Mouse (Mus musculus) ovary, postnatal 36 days (tissue): Measurements from ENCODE around the gene Gfi1b.

ENCODE experiments used
- DNase-seq: peaks from one replicate; pipeline ENCODE4 v3.0.0; 2022; ENCODE audit warnings: low spot score, mixed read lengths

Gene Gfi1b

GRCm38 (mm10) chr2:28621664-28622171 lies at the start of gene Gfi1b:
Gene Gfi1b (minus strand): TSS chr2:28621982.
- DNase-seq = no peak

GRCm38 (mm10) chr2:28671438-28671837 lies 49.7 kb upstream of the Gfi1b start:
- no peak for DNase-seq

- DNase-seq = no peak
Measured at GRCm38 (mm10) chr2:28665818-28666217, 44.0 kb upstream of the Gfi1b start.

GRCm38 (mm10) chr2:28662891-28663290 lies 41.1 kb upstream of the Gfi1b start:
- no peak for DNase-seq

- DNase-seq = no peak
Measured at GRCm38 (mm10) chr2:28656216-28656615, 34.4 kb upstream of the Gfi1b start.

GRCm38 (mm10) chr2:28654295-28654694 lies 32.5 kb upstream of the Gfi1b start:
- peak; percentile 16 for DNase-seq

GRCm38 (mm10) chr2:28653351-28653750 lies 31.6 kb upstream of the Gfi1b start:
- no peak for DNase-seq

GRCm38 (mm10) chr2:28650526-28650925 lies 28.7 kb upstream of the Gfi1b start:
- no peak for DNase-seq

- DNase-seq = no peak
Measured at GRCm38 (mm10) chr2:28643081-28643480, 21.3 kb upstream of the Gfi1b start.

GRCm38 (mm10) chr2:28641435-28641941 lies 19.7 kb upstream of the Gfi1b start:
- no peak for DNase-seq

GRCm38 (mm10) chr2:28640461-28641424 lies 19.0 kb upstream of the Gfi1b start, which contains the start of gene Tsc1:
Gene Tsc1 (plus strand): TSS chr2:28641228.
- DNase-seq = peak; percentile 93

GRCm38 (mm10) chr2:28639794-28640193 lies 18.0 kb upstream of the Gfi1b start:
- DNase-seq = no peak

GRCm38 (mm10) chr2:28638886-28639285 lies 17.1 kb upstream of the Gfi1b start:
- DNase-seq = peak; percentile 37

GRCm38 (mm10) chr2:28638352-28638751 lies 16.6 kb upstream of the Gfi1b start:
- DNase-seq = no peak

- DNase-seq = no peak
Measured at GRCm38 (mm10) chr2:28637106-28637845, 15.5 kb upstream of the Gfi1b start.

- no peak for DNase-seq
Measured at GRCm38 (mm10) chr2:28635199-28635598, 13.4 kb upstream of the Gfi1b start.

- no peak for DNase-seq
Measured at GRCm38 (mm10) chr2:28633136-28633535, 11.4 kb upstream of the Gfi1b start.

GRCm38 (mm10) chr2:28632626-28633025 lies 10.8 kb upstream of the Gfi1b start:
- no peak for DNase-seq

- no peak for DNase-seq
Measured at GRCm38 (mm10) chr2:28629911-28630381, 8.2 kb upstream of the Gfi1b start.

GRCm38 (mm10) chr2:28628053-28628452 lies 6.3 kb upstream of the Gfi1b start:
- DNase-seq = no peak

- DNase-seq = no peak
Measured at GRCm38 (mm10) chr2:28626038-28626437, 4.3 kb upstream of the Gfi1b start.

- no peak for DNase-seq
Measured at GRCm38 (mm10) chr2:28624870-28625269, 3.1 kb upstream of the Gfi1b start.
